Mouse (Mus musculus) myocyte (in vitro differentiated cells): ENCODE data around the gene Lrrc8a. TPM values are rescaled to one million over a fixed set of nuclear protein-coding genes. Genes with fewer than 3 reads are reported as not detected.

Experiments used
- H3K27me3 ChIP-seq: one replicate; pipeline ENCODE4 v1.6.1; 2011; ENCODE audit not compliant: control insufficient read depth, insufficient read depth, insufficient read length
- H3K36me3 ChIP-seq: one replicate; pipeline ENCODE4 v1.6.1; 2011; ENCODE audit not compliant: control insufficient read depth, insufficient read depth
- H3K4me2 ChIP-seq: one replicate; pipeline ENCODE4 v1.6.1; 2011; ENCODE audit warnings: low read depth, control low read depth
- H3K4me3 ChIP-seq: one replicate; pipeline ENCODE4 v1.5.1; 2011; ENCODE audit warnings: mild to moderate bottlenecking, control low read depth, moderate library complexity
- H3K79me2 ChIP-seq: one replicate; pipeline ENCODE4 v1.6.1; 2011; ENCODE audit not compliant: control insufficient read depth, insufficient read depth
- H3ac ChIP-seq: one replicate; pipeline ENCODE4 v1.6.1; 2011; ENCODE audit not compliant: control insufficient read depth, insufficient read length
- CEBPB ChIP-seq: IDR thresholded peaks from 2 replicates; pipeline ENCODE4 v1.6.1; 2011; ENCODE audit warnings: mild to moderate bottlenecking, moderate library complexity; ENCODE audit not compliant: poor library complexity, insufficient read depth, severe bottlenecking
- E2F4 ChIP-seq: IDR thresholded peaks from one replicate; pipeline ENCODE4 v1.6.1; 2011; ENCODE audit warnings: mild to moderate bottlenecking, control low read depth, moderate library complexity; ENCODE audit not compliant: insufficient read depth
- MAX ChIP-seq: IDR thresholded peaks from one replicate; pipeline ENCODE4 v1.6.1; 2011; ENCODE audit warnings: low read depth, mild to moderate bottlenecking, control low read depth
- MYOD1 ChIP-seq, 3 experiments: IDR thresholded peaks; one replicate each; pipeline ENCODE4 v1.6.1; 2011; ENCODE audit warnings: control low read depth in 2 of 3, low read depth in 2 of 3, mild to moderate bottlenecking in 2 of 3, moderate library complexity in 1 of 3; ENCODE audit not compliant: insufficient read length in 2 of 3, control insufficient read depth in 1 of 3
- MYOG ChIP-seq, 3 experiments: IDR thresholded peaks; one replicate each; pipeline ENCODE4 v1.6.1; 2011; ENCODE audit warnings: control low read depth in 2 of 3, low read depth in 2 of 3, mild to moderate bottlenecking in 2 of 3; ENCODE audit not compliant: insufficient read length in 2 of 3, control insufficient read depth in 1 of 3, insufficient read depth in 1 of 3
- POLR2A ChIP-seq: IDR thresholded peaks from one replicate; pipeline ENCODE4 v1.6.1; 2011; ENCODE audit warnings: low read depth, mild to moderate bottlenecking, control low read depth, moderate library complexity; ENCODE audit not compliant: insufficient read length
- POLR2AphosphoS2 ChIP-seq: IDR thresholded peaks from one replicate; pipeline ENCODE4 v1.6.1; 2011; ENCODE audit warnings: low read depth, control low read depth; ENCODE audit not compliant: insufficient read length
- REST ChIP-seq: IDR thresholded peaks from one replicate; pipeline ENCODE4 v1.6.1; 2011; ENCODE audit warnings: mild to moderate bottlenecking, control low read depth, moderate library complexity; ENCODE audit not compliant: insufficient read depth, insufficient read length
- SRF ChIP-seq: IDR thresholded peaks from one replicate; pipeline ENCODE4 v1.6.1; 2011; ENCODE audit warnings: low read depth; ENCODE audit not compliant: control insufficient read depth, insufficient read length
- TCF12 ChIP-seq: IDR thresholded peaks from one replicate; pipeline ENCODE4 v1.6.1; 2011; ENCODE audit warnings: mild to moderate bottlenecking, control low read depth; ENCODE audit not compliant: poor library complexity, insufficient read depth, severe bottlenecking
- TCF3 ChIP-seq: IDR thresholded peaks from one replicate; pipeline ENCODE4 v1.6.1; 2011; ENCODE audit warnings: low read depth, control low read depth; ENCODE audit not compliant: insufficient read length
- USF1 ChIP-seq: IDR thresholded peaks from one replicate; pipeline ENCODE4 v1.6.1; 2011; ENCODE audit warnings: low read depth, mild to moderate bottlenecking, control low read depth, moderate library complexity
- polyA plus RNA-seq: library from polyadenylated mRNA; unstranded; fragments of >200 nt; fragmentation: generic; extraction: Trizol; gene quantifications from one replicate; pipeline ENCODE4 v1.2.1, GENCODE M21; 2012; ENCODE audit warnings: missing spikeins

The Lrrc8a gene
- polyA plus RNA-seq, 1 experiment = 22.6 TPM

DNA sequence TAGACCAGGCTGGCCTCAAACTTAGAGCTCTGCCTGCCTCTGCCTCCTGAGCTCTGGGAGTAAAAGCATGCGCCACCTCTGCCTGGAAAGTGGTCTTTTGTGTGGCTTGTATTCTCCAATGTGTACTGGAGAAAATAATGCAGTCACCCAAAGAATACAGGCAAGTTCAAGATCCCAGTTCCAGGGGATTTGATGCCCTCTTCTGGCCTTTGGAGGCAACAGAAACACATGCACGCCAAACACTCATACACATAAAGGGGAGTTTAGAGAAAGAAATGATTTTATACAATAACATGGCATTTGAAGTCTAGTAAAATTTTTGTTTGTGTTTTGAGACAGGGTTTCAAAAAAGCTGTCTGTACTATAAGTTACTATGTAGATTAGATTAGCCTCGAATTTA lies 62.0 kb downstream of the Lrrc8a start:
- TF ChIP-seq MYOD1 (IDR thresholded peaks at IDR 0.05; ENCODE audit: control insufficient read depth in 1 of 3, insufficient read length in 2 of 3, low read depth in 2 of 3) (no peak), SRF (no peak), REST (no peak), MYOG (IDR thresholded peaks at IDR 0.05; ENCODE audit: control insufficient read depth in 1 of 3, insufficient read depth in 1 of 3, insufficient read length in 2 of 3, low read depth in 2 of 3) (no peak), MAX (no peak), POLR2A (no peak), TCF12 (no peak)
- Histone ChIP-seq H3K4me2 (no peak overlapping the region), H3ac (no peak overlapping the region), H3K79me2 (no peaks in the 10 kb centered on the region), H3K27me3 (no peaks in the 10 kb centered on the region), H3K36me3 (peaks cover 56% of the 10 kb centered on the region), H3K4me3 (no peak overlapping the region)

DNA sequence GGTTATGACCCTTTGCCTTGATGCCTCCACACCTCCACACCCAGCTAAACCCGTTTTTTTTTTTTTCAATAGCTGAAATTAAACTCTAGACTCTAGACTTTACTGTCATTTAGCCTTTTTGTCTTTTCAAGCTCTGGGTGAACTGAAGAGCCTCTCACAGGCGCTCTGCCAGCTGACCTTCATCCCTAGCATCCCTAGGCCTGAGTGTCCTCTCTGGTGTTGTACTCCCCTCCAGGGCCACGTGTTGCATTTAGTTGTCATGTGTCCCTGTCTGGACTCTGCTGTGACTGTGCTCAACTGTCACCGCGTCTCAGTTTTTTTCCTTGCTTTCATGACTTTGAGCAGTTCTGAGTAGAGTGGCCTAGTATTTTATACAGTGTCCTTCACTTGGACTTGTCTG lies 62.5 kb downstream of the Lrrc8a start:
- Histone ChIP-seq H3K36me3 (peaks cover 57% of the 10 kb centered on the region), H3K4me2 (no peak overlapping the region), H3K4me3 (no peak overlapping the region), H3K79me2 (no peaks in the 10 kb centered on the region), H3K27me3 (no peaks in the 10 kb centered on the region), H3ac (no peak overlapping the region)
- TF ChIP-seq TCF3 = no peak
- no peak for TF ChIP-seq E2F4
- no peak for TF ChIP-seq SRF
- TF ChIP-seq POLR2AphosphoS2 = no peak
- TF ChIP-seq USF1 = no peak

DNA sequence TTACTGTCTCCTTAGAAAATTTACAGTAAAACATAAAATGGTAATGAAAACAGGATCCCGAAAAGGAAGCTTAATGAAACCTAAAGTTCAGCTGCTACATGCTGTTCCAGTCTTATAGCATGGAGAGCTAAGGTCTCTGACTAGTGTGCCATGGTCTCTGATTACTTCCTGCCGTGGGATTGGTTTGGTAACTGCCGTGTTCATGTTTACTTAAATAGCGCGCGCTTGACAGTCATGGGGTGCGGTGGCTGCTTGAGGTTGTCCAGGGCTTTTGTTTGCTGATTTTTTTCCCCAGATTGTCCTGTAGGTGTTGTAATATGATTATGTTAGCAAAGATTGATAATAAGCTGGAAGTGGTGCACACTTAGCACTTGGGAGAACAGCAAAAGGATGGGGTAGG lies 68.6 kb downstream of the Lrrc8a start:
- H3K27me3 ChIP-seq = no peaks in the 10 kb centered on the region
- no peak overlapping the region for H3K4me2 ChIP-seq
- TF ChIP-seq CEBPB = no peak
- H3ac ChIP-seq = no peak overlapping the region
- no peaks in the 10 kb centered on the region for H3K79me2 ChIP-seq
- H3K4me3 ChIP-seq = no peak overlapping the region
- peaks cover 62% of the 10 kb centered on the region for H3K36me3 ChIP-seq

DNA sequence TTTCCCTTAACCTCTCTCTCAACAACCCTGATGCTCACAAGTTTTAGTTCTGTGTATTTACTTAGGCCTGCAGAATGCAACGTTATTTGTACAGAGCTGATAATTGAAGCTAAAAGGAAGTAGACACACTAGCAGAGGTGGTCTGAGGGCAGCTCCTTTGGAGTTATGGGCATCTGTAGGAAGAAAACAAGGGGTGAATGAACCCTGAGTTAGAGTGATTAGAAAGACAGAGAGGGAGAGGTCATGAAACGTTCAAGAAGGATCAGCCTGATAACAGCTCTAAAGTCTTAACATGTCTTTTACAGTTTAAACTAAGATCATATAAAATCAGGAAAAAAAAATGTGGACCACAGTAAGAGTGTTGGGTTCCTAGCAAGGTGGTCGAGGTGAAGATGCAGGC lies 71.8 kb downstream of the Lrrc8a start:
- H3ac ChIP-seq = no peak overlapping the region
- TF ChIP-seq USF1 (no peak), POLR2A (no peak), TCF12 (no peak)
- no peaks in the 10 kb centered on the region for H3K79me2 ChIP-seq
- peaks cover 51% of the 10 kb centered on the region for H3K36me3 ChIP-seq
- no peaks in the 10 kb centered on the region for H3K27me3 ChIP-seq
- no peak overlapping the region for H3K4me3 ChIP-seq
- no peak overlapping the region for H3K4me2 ChIP-seq

DNA sequence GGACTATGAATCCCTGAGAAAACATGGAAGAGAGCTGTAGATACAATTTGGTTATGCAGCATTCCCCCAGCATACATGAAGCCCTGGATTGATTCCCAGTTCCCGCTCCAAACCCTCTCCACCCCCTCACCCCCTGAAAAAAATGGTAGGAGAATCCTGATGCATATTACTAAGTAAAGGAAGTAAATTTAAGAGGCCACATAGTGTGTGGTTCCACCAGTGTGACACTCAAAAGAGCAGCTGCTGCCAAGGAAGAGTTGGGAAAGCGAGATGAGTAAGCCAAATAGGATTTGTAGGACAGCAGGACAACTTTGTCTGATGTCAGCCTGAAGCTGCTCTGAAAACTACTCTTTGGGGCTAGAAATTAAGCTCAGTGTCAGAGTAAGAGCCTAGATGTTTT lies 74.0 kb downstream of the Lrrc8a start:
- Histone ChIP-seq H3ac (no peak overlapping the region), H3K4me2 (no peak overlapping the region), H3K4me3 (no peak overlapping the region), H3K27me3 (no peaks in the 10 kb centered on the region), H3K79me2 (no peaks in the 10 kb centered on the region), H3K36me3 (peaks cover 56% of the 10 kb centered on the region)
- TF ChIP-seq MYOG (IDR thresholded peaks at IDR 0.05; ENCODE audit: control insufficient read depth in 1 of 3, insufficient read depth in 1 of 3, insufficient read length in 2 of 3, low read depth in 2 of 3) = no peak
- TF ChIP-seq POLR2AphosphoS2 = no peak
- TF ChIP-seq SRF = no peak

Other genes starting within 250 kb of the Lrrc8a start
- gene Wdr34, start 188.8 kb upstream of the Lrrc8a start, polyA plus RNA-seq = 21.6 TPM
- 118 TPM for gene Set, start 180.3 kb upstream of the Lrrc8a start, polyA plus RNA-seq
- gene Pkn3, start 160.0 kb upstream of the Lrrc8a start, polyA plus RNA-seq = 4.3 TPM
- 20.8 TPM for gene Zdhhc12, start 144.1 kb upstream of the Lrrc8a start, polyA plus RNA-seq
- 13.1 TPM for gene Zer1, start 113.1 kb upstream of the Lrrc8a start, polyA plus RNA-seq
- gene Tbc1d13, start 104.0 kb upstream of the Lrrc8a start, polyA plus RNA-seq = 25.8 TPM
- gene Endog, start 66.2 kb upstream of the Lrrc8a start, polyA plus RNA-seq = 17.6 TPM
- 28.7 TPM for gene Spout1, start 59.3 kb upstream of the Lrrc8a start, polyA plus RNA-seq
- 11.3 TPM for gene Kyat1, start 31.9 kb upstream of the Lrrc8a start, polyA plus RNA-seq
- 0.55 TPM for gene Gm28035, start 2.9 kb downstream of the Lrrc8a start, polyA plus RNA-seq
- gene Phyhd1, start 28.5 kb downstream of the Lrrc8a start, polyA plus RNA-seq = 14.7 TPM
- gene Gm28038, start 43.3 kb downstream of the Lrrc8a start, polyA plus RNA-seq = not detected
- gene Dolk, start 48.6 kb downstream of the Lrrc8a start, polyA plus RNA-seq = 28.3 TPM
- 54.0 TPM for gene Nup188, start 48.7 kb downstream of the Lrrc8a start, polyA plus RNA-seq
- gene Sh3glb2, start 121.6 kb downstream of the Lrrc8a start, polyA plus RNA-seq = 73.7 TPM
- gene Miga2, start 126.5 kb downstream of the Lrrc8a start, polyA plus RNA-seq = 13.6 TPM
- gene Dolpp1, start 154.5 kb downstream of the Lrrc8a start, polyA plus RNA-seq = 15.7 TPM
- gene Crat, start 178.1 kb downstream of the Lrrc8a start, polyA plus RNA-seq = 42.2 TPM
- gene Ptpa, start 178.3 kb downstream of the Lrrc8a start, polyA plus RNA-seq = 151 TPM
- gene Ier5l, start 236.5 kb downstream of the Lrrc8a start, polyA plus RNA-seq = 20.5 TPM